Mouse (Mus musculus): Measurements from ENCODE around the gene Hrct1. TPM values are rescaled to one million over a fixed set of nuclear protein-coding genes. Genes with fewer than 3 reads are reported as not detected.

The Hrct1 gene
- total and polyA plus RNA-seq, 3 experiments, result not detected

GRCm38 (mm10) chr4:43709869-43710268 is 17.1 kb upstream of the Hrct1 start, which contains the start of gene Olfr71:
Gene Olfr71 (minus strand): TSS chr4:43710255.
- Histone ChIP-seq H3K27ac (ENCODE audit: insufficient read depth, low read depth) (no peak within 1 kb of the TSS), H3K4me3 (replicated peaks in 1 of 3; ENCODE audit: low read depth in 2 of 3, low read length in 2 of 3, poor library complexity in 1 of 3) (no peak within 1 kb of the TSS), H3K4me2 (ENCODE audit: insufficient read depth, low read depth, poor library complexity, severe bottlenecking) (no peak within 1 kb of the TSS), H3K36me3 (replicated peaks in 1 of 2; ENCODE audit: control insufficient read depth in 1 of 2, insufficient read depth in 1 of 2, low read length in 1 of 2) (no peaks in the 10 kb centered on the region), H3K9ac (ENCODE audit: insufficient read depth, low read depth) (no peak within 1 kb of the TSS), H3K27me3 (replicated peaks) (peaks cover 87% of the 10 kb centered on the region), H3K79me2 (replicated peaks; ENCODE audit: control insufficient read depth, extremely low read depth, insufficient read depth, poor library complexity, severe bottlenecking) (no peaks in the 10 kb centered on the region), H3K9me3 (replicated peaks; ENCODE audit: low read length) (no peaks in the 10 kb centered on the region), H3K4me1 (ENCODE audit: control insufficient read depth in 1 of 2, insufficient read depth in 2 of 2) (no peaks in the 10 kb centered on the region)
- DNase-seq (ENCODE audit: extremely low read depth), result no peak
- dilution Hi-C loops (cut with MboI; ENCODE audit: extremely low pct_ligation_motif_present, extremely low pct_unique_long_range_greater_than_20kb, low sequenced_read_pairs) (no loop called here), in situ Hi-C loops (cut with MboI; ENCODE audit: low pct_ligation_motif_present, low pct_unique_long_range_greater_than_20kb, low sequenced_read_pairs) (loop anchor here (10.0 kb wide), 1 partner anchor 85 kb away; no protein-coding TSS in a partner anchor)
- TF ChIP-seq RAD21 (IDR thresholded peaks at IDR 0.05; ENCODE audit: low read depth, low read length), result no peak
- no peak for TF ChIP-seq ZKSCAN1 (IDR thresholded peaks at IDR 0.05; ENCODE audit: borderline replicate concordance, low read depth, low read length)
- no peak for TF ChIP-seq MAX (IDR thresholded peaks at IDR 0.05; ENCODE audit: low read length)
- TF ChIP-seq MEF2A (IDR thresholded peaks at IDR 0.05; ENCODE audit: borderline replicate concordance, low read depth, low read length), result no peak
- no peak for TF ChIP-seq CTCF (conservative IDR thresholded peaks at IDR 0.05 in 1 of 2, IDR thresholded peaks at IDR 0.05 in 1 of 2; ENCODE audit: low read depth in 2 of 2, low read length in 2 of 2)
- TF ChIP-seq ETS1 (conservative IDR thresholded peaks at IDR 0.05; ENCODE audit: low read depth, low read length), result no peak
- no peak for TF ChIP-seq JUND (conservative IDR thresholded peaks at IDR 0.05; ENCODE audit: low read depth, low read length)
- no peak for TF ChIP-seq MAFK (IDR thresholded peaks at IDR 0.05; ENCODE audit: insufficient replicate concordance, low read length)
- TF ChIP-seq NELFE (IDR thresholded peaks at IDR 0.05; ENCODE audit: low read depth, low read length), result no peak
- TF ChIP-seq USF2 (conservative IDR thresholded peaks at IDR 0.05; ENCODE audit: low read depth, low read length), result no peak
- no peak for TF ChIP-seq CHD1 (IDR thresholded peaks at IDR 0.05; ENCODE audit: low read depth, low read length)
- TF ChIP-seq ZC3H11A (IDR thresholded peaks at IDR 0.05; ENCODE audit: low read depth, low read length), result no peak
- TF ChIP-seq IRF4 (IDR thresholded peaks at IDR 0.05; ENCODE audit: low read depth, low read length), result no peak
- TF ChIP-seq EP300 (IDR thresholded peaks at IDR 0.05; ENCODE audit: low read length), result no peak

DNA sequence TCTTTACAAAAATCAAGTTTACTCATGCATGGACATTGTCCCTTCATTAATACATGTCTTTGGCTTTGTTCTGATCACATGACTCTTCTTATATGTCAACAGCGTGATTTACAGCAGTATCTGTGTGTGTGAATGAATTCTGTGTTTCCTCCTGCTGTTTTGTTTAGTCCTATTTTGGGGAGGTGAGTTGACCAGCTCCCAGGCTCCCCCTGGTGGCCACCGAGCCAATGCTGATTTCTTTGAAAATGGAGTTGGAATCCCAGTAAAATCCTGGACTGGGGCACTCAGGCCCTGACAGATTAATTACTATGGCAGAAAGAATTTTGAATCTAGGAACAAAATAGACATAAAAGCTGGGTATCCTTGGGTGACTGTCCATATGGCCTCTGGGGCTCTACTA is 15.2 kb upstream of the Hrct1 start:
- dilution Hi-C loops (cut with MboI; ENCODE audit: extremely low pct_ligation_motif_present, extremely low pct_unique_long_range_greater_than_20kb, low sequenced_read_pairs), result no loop called here
- Histone ChIP-seq H3K9me3 (replicated peaks; ENCODE audit: low read length) (no peaks in the 10 kb centered on the region), H3K27me3 (replicated peaks) (peaks cover 87% of the 10 kb centered on the region), H3K9ac (ENCODE audit: insufficient read depth, low read depth) (no peak overlapping the region), H3K36me3 (replicated peaks in 1 of 2; ENCODE audit: control insufficient read depth in 1 of 2, insufficient read depth in 1 of 2, low read length in 1 of 2) (no peaks in the 10 kb centered on the region), H3K4me1 (ENCODE audit: control insufficient read depth in 1 of 2, insufficient read depth in 2 of 2) (no peaks in the 10 kb centered on the region), H3K79me2 (replicated peaks; ENCODE audit: control insufficient read depth, extremely low read depth, insufficient read depth, poor library complexity, severe bottlenecking) (no peaks in the 10 kb centered on the region), H3K4me2 (ENCODE audit: insufficient read depth, low read depth, poor library complexity, severe bottlenecking) (no peak overlapping the region), H3K4me3 (replicated peaks in 1 of 3; ENCODE audit: low read depth in 2 of 3, low read length in 2 of 3, poor library complexity in 1 of 3) (no peak overlapping the region), H3K27ac (ENCODE audit: insufficient read depth, low read depth) (no peak overlapping the region)
- TF ChIP-seq SMC3 (IDR thresholded peaks at IDR 0.05; ENCODE audit: low read depth, low read length) (peak; percentile 96), NELFE (IDR thresholded peaks at IDR 0.05; ENCODE audit: low read depth, low read length) (no peak), MEF2A (IDR thresholded peaks at IDR 0.05; ENCODE audit: borderline replicate concordance, low read depth, low read length) (peak; percentile 65; the same call in 1 of the 2 replicates), E2F4 (IDR thresholded peaks at IDR 0.05; ENCODE audit: insufficient replicate concordance, low read depth, low read length) (no peak), MAZ (IDR thresholded peaks at IDR 0.05; ENCODE audit: low read depth, low read length) (no peak), HCFC1 (IDR thresholded peaks at IDR 0.05; ENCODE audit: low read depth, low read length) (no peak), ZC3H11A (IDR thresholded peaks at IDR 0.05; ENCODE audit: low read depth, low read length) (peak; percentile 53), ZMIZ1 (IDR thresholded peaks at IDR 0.05; ENCODE audit: low read depth, low read length) (no peak), RAD21 (IDR thresholded peaks at IDR 0.05; ENCODE audit: low read depth, low read length) (peak; percentile 67), CTCF (conservative IDR thresholded peaks at IDR 0.05 in 1 of 2, IDR thresholded peaks at IDR 0.05 in 1 of 2; ENCODE audit: low read depth in 2 of 2, low read length in 2 of 2) (peak; percentile 77 to 93), ELF1 (IDR thresholded peaks at IDR 0.05; ENCODE audit: low read depth, low read length) (no peak), ETS1 (conservative IDR thresholded peaks at IDR 0.05; ENCODE audit: low read depth, low read length) (no peak)
- peak; percentile 45 for DNase-seq (ENCODE audit: extremely low read depth)
- in situ Hi-C loops (cut with MboI; ENCODE audit: low pct_ligation_motif_present, low pct_unique_long_range_greater_than_20kb, low sequenced_read_pairs), result loop anchor here (10.0 kb wide), 1 partner anchor 87 kb away; no protein-coding TSS in a partner anchor

All from CH12.LX (cell line).